Mouse (Mus musculus) liver, adult 2 months (tissue): ENCODE results near the gene Tomm40l.

ENCODE experiments used
- CTCF ChIP-seq: fragments of 200-500 bp; IDR thresholded peaks from 2 replicates; pipeline ENCODE4 v1.5.1; 2011; ENCODE audit warnings: low read depth, low read length, control low read depth
- POLR2A ChIP-seq: fragments of 200-500 bp; IDR thresholded peaks from 2 replicates; pipeline ENCODE4 v1.6.1; 2011; ENCODE audit warnings: low read length, control low read depth; ENCODE audit not compliant: insufficient read depth; ENCODE audit errors: extremely low read depth

- no peak for TF ChIP-seq CTCF
- TF ChIP-seq POLR2A, result no peak
Measured at GRCm38 (mm10) chr1:171192283-171192682, 30.0 kb downstream of the Tomm40l start.
